In genomic region chr6:113442442-113443090, GRCm38 (mm10) we compare ENCODE assay signal across 8 mouse cellular contexts. TPM values are rescaled to one million over a fixed set of nuclear protein-coding genes. Genes with fewer than 3 reads are reported as not detected.
DNase-seq lines count a peak whose midpoint lies in the region; ATAC-seq lines count a peak whose summit lies in the region.

Gene Jagn1 (plus strand): TSS chr6:113442569.

- ATAC-seq in inflammation-experienced regulatory T-cells, adult 6 months = peak; percentile 93
- ATAC-seq in megakaryocyte-erythroid progenitor cell, adult 5-6 weeks (replicated peaks; ENCODE audit: low FRiP score, low TSS enrichment, poor library complexity, severe bottlenecking) = peak; percentile 83

- peak; percentile 99 for DNase-seq in adipocyte (ENCODE audit: low spot score)
- DNase-seq in embryo, embryonic 10 days (ENCODE audit: low spot score) = peak; percentile 95
- peak; percentile 89 for DNase-seq in gastrocnemius, postnatal 14 days
- DNase-seq in left cerebral cortex, postnatal 10 days (ENCODE audit: extremely low spot score in 1 of 2, low spot score in 2 of 2) = peak; percentile 87 to 91
- DNase-seq in right cerebral cortex, postnatal 25 days = peak; percentile 87
- peak; percentile 83 to 88 for DNase-seq in urinary bladder, postnatal 4 days (ENCODE audit: low spot score in 2 of 2)

- intact Hi-C loops in gastrocnemius, postnatal 14 days (cut with DNase I; ENCODE audit: low total_unique reads) = no loop called here
- intact Hi-C loops in left cerebral cortex, postnatal 10 days (cut with DNase I) = no loop called here

RNA-seq across cellular contexts. Expression of gene Jagn1, which starts in this region (rescaled TPM):
- total RNA-seq in gastrocnemius, postnatal 14 days (2021) = 10 to 100 TPM; 28.6 to 32.4 TPM
- 10 to 100 TPM; 50.3 to 60.1 (median 56.3) TPM for polyA plus RNA-seq in inflammation-experienced regulatory T-cells, adult 6 months (2017; shearing (Covaris generic))
- total RNA-seq in left cerebral cortex, postnatal 10 days (2021) = 10 to 100 TPM; 42.7 to 44.8 TPM
- total RNA-seq in megakaryocyte-erythroid progenitor cell, adult 5-6 weeks (2014; fragmentation: Nextera tagmentation) = 44.8 and 53.4 TPM in 2 replicates
- 29.4 and 50.3 TPM in 2 replicates for total RNA-seq in megakaryocyte-erythroid progenitor cell, adult 5-6 weeks (2017)

Comparison
In these comparisons a context has a peak if more than half of its experiments do, and no peak if none do; other contexts are left out.
1. Peak in every context shown above with its lines: DNase-seq and ATAC-seq.